Mouse (Mus musculus): ENCODE measurements at regions not wholly inside any gene's neighbourhood (a gene's known extent, or its start where the extent isn't known, plus 50 kb on each side); places are given as distances from the start of the nearest gene placed in this dataset.
"Not testable (repeated sequence)": the region's sequence is repeated elsewhere in the genome, so short reads cannot be mapped to it uniquely, and the experiment has no call there.

- H3K9ac ChIP-seq: no peak overlapping the region
Measured at GRCm38 (mm10) chr3:155815693-155816092, 722.5 kb downstream of the Lrriq3 start.

GRCm38 (mm10) chr3:155824863-155825262 lies 731.6 kb downstream of the Lrriq3 start:
- no peak for ATAC-seq (ENCODE audit: insufficient number of reproducible peaks, low FRiP score)
- WGBS: 84% methylated on average over 2 of the region's 2 CpGs
- Histone ChIP-seq H3K36me3 (no peaks in the 10 kb centered on the region), H3K27ac (ENCODE audit: poor library complexity, severe bottlenecking) (no peak overlapping the region), H3K27me3 (replicated peaks) (no peaks in the 10 kb centered on the region), H3K4me3 (no peak overlapping the region), H3K9ac (no peak overlapping the region), H3K4me2 (no peak overlapping the region), H3K4me1 (replicated peaks) (0 out of 2 replicates have a peak, but pooled peaks cover 3% of the 10 kb centered on the region), H3K9me3 (replicated peaks) (no peaks in the 10 kb centered on the region)

More at GRCm38 (mm10) chr3:155815693-155816092, 722.5 kb downstream of the Lrriq3 start:
- no peak for ATAC-seq (ENCODE audit: insufficient number of reproducible peaks, low FRiP score)
- Histone ChIP-seq H3K36me3 (no peaks in the 10 kb centered on the region), H3K27ac (ENCODE audit: poor library complexity, severe bottlenecking) (no peak overlapping the region), H3K4me3 (no peak overlapping the region), H3K27me3 (replicated peaks) (no peaks in the 10 kb centered on the region), H3K4me2 (no peak overlapping the region), H3K9me3 (replicated peaks) (no peaks in the 10 kb centered on the region), H3K4me1 (replicated peaks) (no peaks in the 10 kb centered on the region)
- 64% methylated on average over 2 of the region's 2 CpGs for WGBS

- H3K9me3 ChIP-seq (replicated peaks): no peaks in the 10 kb centered on the region
- H3K9ac ChIP-seq: no peak overlapping the region
- no peak overlapping the region for H3K27ac ChIP-seq (ENCODE audit: poor library complexity, severe bottlenecking)
- no peak overlapping the region for H3K4me2 ChIP-seq
- no peak overlapping the region for H3K4me3 ChIP-seq
- no peak for ATAC-seq (ENCODE audit: insufficient number of reproducible peaks, low FRiP score)
- no peaks in the 10 kb centered on the region for H3K4me1 ChIP-seq (replicated peaks)
- H3K36me3 ChIP-seq: no peaks in the 10 kb centered on the region
- no peaks in the 10 kb centered on the region for H3K27me3 ChIP-seq (replicated peaks)
Measured at GRCm38 (mm10) chr3:155866286-155866685, 695.3 kb upstream of the Negr1 start.

- H3K9me3 ChIP-seq (replicated peaks): no peaks in the 10 kb centered on the region
- no peak overlapping the region for H3K4me3 ChIP-seq
- H3K9ac ChIP-seq: no peak overlapping the region
- no peaks in the 10 kb centered on the region for H3K27me3 ChIP-seq (replicated peaks)
- H3K36me3 ChIP-seq: no peaks in the 10 kb centered on the region
- WGBS: 93% methylated on average over 3 of the region's 3 CpGs
- H3K27ac ChIP-seq (ENCODE audit: poor library complexity, severe bottlenecking): no peak overlapping the region
- no peak overlapping the region for H3K4me2 ChIP-seq
- ATAC-seq (ENCODE audit: insufficient number of reproducible peaks, low FRiP score): no peak
- H3K4me1 ChIP-seq (replicated peaks): no peaks in the 10 kb centered on the region
Measured at GRCm38 (mm10) chr3:155875696-155876095, 685.9 kb upstream of the Negr1 start.

DNA sequence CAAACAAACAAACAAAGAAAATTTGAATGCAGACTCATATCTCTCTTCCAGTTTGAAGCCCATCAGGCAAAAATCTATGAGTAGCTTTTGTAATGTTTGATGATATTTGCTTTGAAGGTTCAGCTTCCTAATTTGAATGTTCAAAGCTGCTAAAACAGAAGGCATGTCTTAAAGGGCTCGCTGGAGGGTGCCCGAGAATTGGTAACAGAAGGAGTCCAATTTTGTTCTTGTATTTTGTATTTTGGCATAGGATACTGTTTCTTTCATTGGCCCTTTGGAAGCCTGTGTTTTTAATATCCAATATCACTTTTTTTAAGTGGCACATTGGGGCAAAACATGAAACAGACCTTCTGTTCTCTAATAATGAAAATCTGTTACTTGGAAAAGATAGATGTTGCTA lies 683.2 kb upstream of the Negr1 start:
- Histone ChIP-seq H3K27me3 (replicated peaks) (no peaks in the 10 kb centered on the region), H3K4me2 (no peak overlapping the region), H3K9ac (no peak overlapping the region), H3K36me3 (no peaks in the 10 kb centered on the region), H3K4me3 (no peak overlapping the region), H3K27ac (ENCODE audit: poor library complexity, severe bottlenecking) (no peak overlapping the region), H3K4me1 (replicated peaks) (no peaks in the 10 kb centered on the region), H3K9me3 (replicated peaks) (no peaks in the 10 kb centered on the region)
- 85% methylated on average over 2 of the region's 2 CpGs for WGBS
- ATAC-seq (ENCODE audit: insufficient number of reproducible peaks, low FRiP score): no peak

DNA sequence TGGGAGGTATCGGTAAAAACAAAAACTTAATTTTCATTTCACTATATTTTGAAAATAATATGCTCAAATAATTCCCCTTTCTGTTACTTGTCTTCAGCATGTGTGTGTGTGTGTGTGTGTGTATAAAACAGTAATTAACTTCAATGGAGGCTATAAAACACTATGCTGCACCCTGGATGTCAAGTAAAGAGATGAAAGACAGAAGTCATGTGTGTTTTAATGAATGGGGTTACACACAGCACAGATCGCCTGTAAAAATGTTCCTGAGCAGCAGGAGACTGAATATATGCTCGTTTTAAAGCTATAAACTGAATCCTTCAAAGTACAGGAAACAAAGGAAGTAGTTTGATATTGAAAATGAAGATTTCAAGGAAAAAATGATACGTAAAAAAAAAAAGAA lies 680.9 kb upstream of the Negr1 start:
- H3K27me3 ChIP-seq (replicated peaks): no peaks in the 10 kb centered on the region
- WGBS: 72% methylated on average over 4 of the region's 4 CpGs
- no peak overlapping the region for H3K9ac ChIP-seq
- H3K27ac ChIP-seq (ENCODE audit: poor library complexity, severe bottlenecking): no peak overlapping the region
- H3K4me1 ChIP-seq (replicated peaks): no peaks in the 10 kb centered on the region
- no peaks in the 10 kb centered on the region for H3K9me3 ChIP-seq (replicated peaks)
- no peaks in the 10 kb centered on the region for H3K36me3 ChIP-seq
- no peak overlapping the region for H3K4me2 ChIP-seq
- no peak for ATAC-seq (ENCODE audit: insufficient number of reproducible peaks, low FRiP score)
- H3K4me3 ChIP-seq: no peak overlapping the region

DNA sequence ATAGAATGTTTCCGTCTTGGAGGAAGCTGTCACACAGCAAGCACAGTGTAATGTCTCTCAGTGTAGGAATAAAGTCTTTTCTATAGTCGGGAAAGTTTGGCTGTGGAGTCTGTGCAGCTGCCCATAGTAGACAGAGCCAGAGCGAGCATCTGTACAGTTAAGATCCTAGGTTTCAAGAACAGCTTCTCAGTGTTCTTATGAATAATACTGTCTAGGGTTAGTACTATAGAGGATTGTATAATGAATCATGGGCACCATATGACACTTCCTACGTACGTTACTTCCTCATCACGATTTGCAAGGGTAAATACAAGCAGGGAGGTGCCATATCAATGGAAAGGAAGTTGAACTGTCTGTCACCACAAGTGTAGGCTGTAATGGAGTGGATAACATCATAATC lies 645.6 kb upstream of the Negr1 start:
- H3K9me3 ChIP-seq (replicated peaks): no peaks in the 10 kb centered on the region
- 76% methylated on average over 6 of the region's 6 CpGs for WGBS
- ATAC-seq (ENCODE audit: insufficient number of reproducible peaks, low FRiP score): no peak

DNA sequence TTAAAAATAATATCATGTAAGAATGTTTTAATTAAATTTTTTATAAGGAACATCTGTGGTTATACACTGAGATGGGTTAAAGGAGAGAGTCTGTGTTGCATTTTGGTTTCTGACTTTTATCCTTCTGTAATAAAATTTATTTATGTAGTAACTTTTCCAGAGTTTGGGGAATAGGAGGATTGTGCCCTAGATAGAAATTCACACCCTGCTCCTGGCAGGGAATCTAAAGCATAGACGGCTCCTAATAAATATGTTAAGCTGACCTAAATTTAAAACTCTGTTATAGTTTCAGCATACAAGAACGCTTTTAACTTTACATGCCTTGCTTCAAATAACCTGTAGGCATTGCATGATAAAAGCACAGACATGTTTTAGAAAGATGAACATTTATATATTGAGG lies 618.7 kb upstream of the Negr1 start:
- ATAC-seq (ENCODE audit: insufficient number of reproducible peaks, low FRiP score): no peak
- no peak overlapping the region for H3K4me3 ChIP-seq
- WGBS: 70% methylated on average over 2 of the region's 2 CpGs
- H3K36me3 ChIP-seq: no peaks in the 10 kb centered on the region
- no peaks in the 10 kb centered on the region for H3K27me3 ChIP-seq (replicated peaks)
- no peak overlapping the region for H3K4me2 ChIP-seq
- H3K9me3 ChIP-seq (replicated peaks): no peaks in the 10 kb centered on the region
- H3K9ac ChIP-seq: no peak overlapping the region
- H3K4me1 ChIP-seq (replicated peaks): no peaks in the 10 kb centered on the region
- H3K27ac ChIP-seq (ENCODE audit: poor library complexity, severe bottlenecking): no peak overlapping the region

More for the DNA sequence above, 645.6 kb upstream of the Negr1 start:
- Histone ChIP-seq H3K9ac (no peak overlapping the region), H3K4me1 (replicated peaks) (no peaks in the 10 kb centered on the region), H3K4me2 (no peak overlapping the region), H3K27me3 (replicated peaks) (no peaks in the 10 kb centered on the region), H3K36me3 (no peaks in the 10 kb centered on the region), H3K4me3 (no peak overlapping the region), H3K27ac (ENCODE audit: poor library complexity, severe bottlenecking) (no peak overlapping the region)

GRCm38 (mm10) chr3:155944042-155944735 lies 617.4 kb upstream of the Negr1 start:
- Histone ChIP-seq H3K4me3 (no peak overlapping the region), H3K27me3 (replicated peaks) (no peaks in the 10 kb centered on the region), H3K27ac (ENCODE audit: poor library complexity, severe bottlenecking) (no peak overlapping the region), H3K4me1 (replicated peaks) (no peaks in the 10 kb centered on the region), H3K4me2 (no peak overlapping the region), H3K9me3 (replicated peaks) (no peaks in the 10 kb centered on the region), H3K9ac (no peak overlapping the region), H3K36me3 (no peaks in the 10 kb centered on the region)
- WGBS: 26% methylated on average over 2 of the region's 2 CpGs
- ATAC-seq (ENCODE audit: insufficient number of reproducible peaks, low FRiP score): no peak

DNA sequence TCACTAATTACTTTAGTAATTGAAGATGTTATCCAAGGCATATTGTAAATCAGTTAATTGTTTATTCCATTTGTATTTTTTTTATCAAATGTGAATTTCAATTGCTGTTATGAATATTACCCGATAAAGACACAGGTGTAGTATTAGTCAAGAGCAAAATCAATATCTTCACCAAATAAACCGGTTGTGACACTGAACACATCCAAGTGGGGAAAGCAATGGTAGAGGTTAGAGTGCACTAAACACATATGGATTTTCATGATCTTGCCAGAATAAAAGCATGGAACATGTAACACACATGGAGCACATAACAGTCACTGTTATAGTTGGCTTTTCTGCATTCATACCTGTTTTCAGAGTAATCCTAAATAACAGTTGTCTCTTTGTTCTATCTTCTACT lies 616.4 kb upstream of the Negr1 start:
- Histone ChIP-seq H3K9me3 (replicated peaks) (no peaks in the 10 kb centered on the region), H3K27me3 (replicated peaks) (no peaks in the 10 kb centered on the region), H3K9ac (no peak overlapping the region), H3K36me3 (no peaks in the 10 kb centered on the region), H3K4me1 (replicated peaks) (no peaks in the 10 kb centered on the region), H3K4me3 (no peak overlapping the region), H3K4me2 (no peak overlapping the region), H3K27ac (ENCODE audit: poor library complexity, severe bottlenecking) (no peak overlapping the region)
- no peak for ATAC-seq (ENCODE audit: insufficient number of reproducible peaks, low FRiP score)
- WGBS: 82% methylated on average over 2 of the region's 2 CpGs

- WGBS: 44% methylated on average over 2 of the region's 2 CpGs
- H3K4me1 ChIP-seq (replicated peaks); H3K36me3 ChIP-seq; H3K4me3 ChIP-seq; H3K27ac ChIP-seq (ENCODE audit: poor library complexity, severe bottlenecking); H3K27me3 ChIP-seq (replicated peaks); H3K9ac ChIP-seq; H3K9me3 ChIP-seq (replicated peaks); ATAC-seq (ENCODE audit: insufficient number of reproducible peaks, low FRiP score); H3K4me2 ChIP-seq: not testable (repeated sequence)
Measured at GRCm38 (mm10) chr3:155962496-155962895, 599.1 kb upstream of the Negr1 start.

DNA sequence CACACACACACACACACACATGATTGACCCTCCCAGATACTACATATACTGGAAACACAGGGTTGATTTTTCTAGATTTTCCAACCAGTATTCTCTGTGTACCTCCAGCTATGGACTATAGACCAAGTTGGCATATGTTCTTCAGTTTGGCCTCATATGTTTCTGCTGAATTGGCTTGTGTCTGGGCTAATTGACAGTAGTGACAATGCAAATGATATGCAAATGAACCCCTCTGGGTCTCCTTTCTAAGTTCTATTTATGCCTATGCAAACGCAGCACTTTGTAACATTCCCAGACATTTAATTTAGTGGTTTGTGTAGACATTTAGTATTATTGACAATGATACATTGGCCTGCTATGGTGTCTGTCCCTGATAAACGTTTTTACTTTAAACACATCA lies 582.0 kb upstream of the Negr1 start:
- Histone ChIP-seq H3K27me3 (replicated peaks) (no peaks in the 10 kb centered on the region), H3K4me3 (no peak overlapping the region), H3K36me3 (no peaks in the 10 kb centered on the region), H3K9ac (no peak overlapping the region), H3K27ac (ENCODE audit: poor library complexity, severe bottlenecking) (no peak overlapping the region), H3K4me2 (no peak overlapping the region), H3K4me1 (replicated peaks) (no peaks in the 10 kb centered on the region), H3K9me3 (replicated peaks) (no peaks in the 10 kb centered on the region)
- 66% methylated on average over 2 of the region's 2 CpGs for WGBS
- ATAC-seq (ENCODE audit: insufficient number of reproducible peaks, low FRiP score): no peak

Data from heart, embryonic 12.5 days (tissue).